Mouse (Mus musculus) cerebellum, adult 9-11 months (tissue): ENCODE results near the gene Lrba.

Experiments
- DNase-seq: peaks from one replicate; pipeline ENCODE4 v3.0.0; 2022

The Lrba gene

GRCm38 (mm10) chr3:86689305-86689704, 464.8 kb downstream of the Lrba start:
- peak; percentile 20 for DNase-seq

GRCm38 (mm10) chr3:86692779-86693178, 468.3 kb downstream of the Lrba start:
- no peak for DNase-seq

- DNase-seq, result no peak
These were observed 469.1 kb downstream of the Lrba start for GRCm38 (mm10) chr3:86693553-86693952.

GRCm38 (mm10) chr3:86698947-86699346, 474.5 kb downstream of the Lrba start:
- DNase-seq, result no peak

GRCm38 (mm10) chr3:86701163-86701563, 476.7 kb downstream of the Lrba start:
- no peak for DNase-seq

- DNase-seq, result no peak
These were observed 485.0 kb downstream of the Lrba start for GRCm38 (mm10) chr3:86709472-86709871.

GRCm38 (mm10) chr3:86711530-86711929, 487.1 kb downstream of the Lrba start:
- no peak for DNase-seq

GRCm38 (mm10) chr3:86712758-86713157, 488.3 kb downstream of the Lrba start:
- DNase-seq, result no peak

GRCm38 (mm10) chr3:86714446-86714845, 490.0 kb downstream of the Lrba start:
- no peak for DNase-seq

GRCm38 (mm10) chr3:86723415-86724298, 499.2 kb downstream of the Lrba start:
- no peak for DNase-seq

GRCm38 (mm10) chr3:86725113-86725512, 500.6 kb downstream of the Lrba start:
- no peak for DNase-seq

GRCm38 (mm10) chr3:86738831-86739230, 514.4 kb downstream of the Lrba start:
- no peak for DNase-seq

- no peak for DNase-seq
These were observed 515.3 kb downstream of the Lrba start for GRCm38 (mm10) chr3:86739745-86740144.

GRCm38 (mm10) chr3:86745348-86745747, 520.9 kb downstream of the Lrba start:
- peak; percentile 33 for DNase-seq

GRCm38 (mm10) chr3:86745769-86746512, 521.5 kb downstream of the Lrba start:
- no peak for DNase-seq

- no peak for DNase-seq
These were observed 526.2 kb downstream of the Lrba start for GRCm38 (mm10) chr3:86750652-86751051.

GRCm38 (mm10) chr3:86754178-86754577, 529.7 kb downstream of the Lrba start:
- no peak for DNase-seq

GRCm38 (mm10) chr3:86754595-86755557, 530.4 kb downstream of the Lrba start:
- DNase-seq, result no peak

- no peak for DNase-seq
These were observed 532.1 kb downstream of the Lrba start for GRCm38 (mm10) chr3:86756548-86756947.

GRCm38 (mm10) chr3:86758727-86759126, 534.2 kb downstream of the Lrba start:
- no peak for DNase-seq

- no peak for DNase-seq
These were observed 534.9 kb downstream of the Lrba start for GRCm38 (mm10) chr3:86759383-86759782.

- no peak for DNase-seq
These were observed 535.4 kb downstream of the Lrba start for GRCm38 (mm10) chr3:86759834-86760233.

GRCm38 (mm10) chr3:86760474-86760873, 536.0 kb downstream of the Lrba start:
- no peak for DNase-seq
